22 mouse cellular contexts compared by ENCODE assay signal in the genomic region with DNA sequence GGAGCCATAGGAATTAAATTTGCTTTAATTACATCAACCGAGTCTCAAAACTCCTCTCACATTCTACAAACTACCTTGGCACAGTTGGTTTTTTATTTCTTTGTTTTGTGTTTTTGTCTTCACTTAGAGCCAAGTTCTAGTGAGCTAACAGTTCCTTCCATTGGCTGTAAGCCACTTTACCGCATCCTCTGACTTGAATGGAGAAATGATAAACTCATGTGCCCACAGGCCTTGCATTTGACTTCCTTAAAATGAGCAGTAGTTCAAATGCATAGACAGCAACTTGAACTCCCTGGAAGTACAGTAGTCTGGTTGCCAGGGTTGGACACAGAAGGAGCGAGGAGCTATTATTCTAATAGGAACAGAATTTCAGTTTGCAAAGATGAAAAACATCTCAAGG. TPM values are rescaled to one million over a fixed set of nuclear protein-coding genes. Genes with fewer than 3 reads are reported as not detected.
"Had no signal": no experiment of that assay in that cellular context is flagged by ENCODE, and none has a peak within 500 bp of the region (broad histone marks: within the 10 kb centered on the region; RNA-seq: fewer than 3 reads in every experiment).

No protein-coding gene starts in this region.

- H3K27me3 ChIP-seq: intestine, embryonic 15.5 days; kidney, embryonic 15.5 days; limb, embryonic 12.5 days; limb, embryonic 15.5 days; liver, embryonic 12.5 days; liver, embryonic 15.5 days; lung, embryonic 15.5 days had no signal

- H3K9ac ChIP-seq: intestine, embryonic 15.5 days; kidney, embryonic 15.5 days; limb, embryonic 12.5 days; limb, embryonic 15.5 days; liver, embryonic 12.5 days; liver, embryonic 15.5 days; lung, embryonic 15.5 days had no signal

- ATAC-seq: intestine, embryonic 15.5 days; liver, embryonic 12.5 days had no signal

- H3K9me3 ChIP-seq: intestine, embryonic 15.5 days; kidney, embryonic 15.5 days; limb, embryonic 12.5 days; limb, embryonic 15.5 days; liver, embryonic 12.5 days; liver, embryonic 15.5 days; lung, embryonic 15.5 days had no signal

- H3K36me3 ChIP-seq: intestine, embryonic 15.5 days; kidney, embryonic 15.5 days; limb, embryonic 12.5 days; limb, embryonic 15.5 days; liver, embryonic 12.5 days; liver, embryonic 15.5 days; lung, embryonic 15.5 days had no signal

- H3K27ac ChIP-seq: intestine, embryonic 15.5 days; kidney, embryonic 15.5 days; left cerebral cortex, adult 2 months; limb, embryonic 12.5 days; limb, embryonic 15.5 days; liver, embryonic 12.5 days; liver, embryonic 15.5 days; lung, embryonic 15.5 days; macrophage had no signal

- H3K4me3 ChIP-seq: intestine, embryonic 15.5 days; kidney, embryonic 15.5 days; left cerebral cortex, adult 2 months; limb, embryonic 12.5 days; limb, embryonic 15.5 days; liver, embryonic 12.5 days; liver, embryonic 15.5 days; lung, embryonic 15.5 days had no signal

- H3K4me1 ChIP-seq: intestine, embryonic 15.5 days; kidney, embryonic 15.5 days; limb, embryonic 12.5 days; limb, embryonic 15.5 days; lung, embryonic 15.5 days had no signal

- DNase-seq: kidney, adult 11 months; kidney, adult 8-10 months; kidney, postnatal 10 days; kidney, postnatal 36 days; layer of hippocampus, postnatal 36 days; lung, adult 18-20 months; midbrain, embryonic 14.5 days; right cerebral cortex, adult 18-20 months; right cerebral cortex, postnatal 25 days; spleen, adult 18-20 months; thymus, adult 18-20 months; thymus, postnatal 36 days had no signal

RNA-seq across cellular contexts. Expression of a gene that starts 48.7 kb away (rescaled TPM):
- polyA plus RNA-seq: limb, embryonic 12.5 days; lung, embryonic 15.5 days; macrophage; midbrain, embryonic 11.5 days; midbrain, embryonic 14.5 days had no signal
